Mouse (Mus musculus): ENCODE measurements at regions not wholly inside any gene's neighbourhood (a gene's known extent, or its start where the extent isn't known, plus 50 kb on each side); places are given as distances from the start of the nearest gene placed in this dataset.

DNA sequence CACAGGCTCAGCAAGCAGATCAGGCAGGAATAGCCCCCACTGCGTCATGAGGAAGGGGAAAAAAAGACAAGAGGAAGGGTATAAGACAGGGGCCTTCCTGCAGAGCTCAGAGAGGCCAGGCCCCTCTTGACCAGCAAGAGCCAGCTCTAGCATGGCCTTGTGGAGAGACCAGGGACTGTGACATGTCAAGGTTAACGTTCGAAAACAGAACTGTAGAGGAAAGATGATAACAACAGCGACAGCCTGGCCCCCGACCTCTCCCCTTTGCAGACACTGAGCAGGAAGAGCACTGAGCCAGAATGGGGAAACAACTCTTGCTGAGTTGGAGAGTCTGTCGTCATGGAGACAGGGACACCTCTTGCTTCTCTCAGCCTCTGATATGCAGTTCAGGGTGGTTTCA is 288.2 kb downstream of the Cog6 start:
- no peak for ATAC-seq (replicated peaks; ENCODE audit: low FRiP score, low TSS enrichment, poor library complexity, severe bottlenecking)

DNA sequence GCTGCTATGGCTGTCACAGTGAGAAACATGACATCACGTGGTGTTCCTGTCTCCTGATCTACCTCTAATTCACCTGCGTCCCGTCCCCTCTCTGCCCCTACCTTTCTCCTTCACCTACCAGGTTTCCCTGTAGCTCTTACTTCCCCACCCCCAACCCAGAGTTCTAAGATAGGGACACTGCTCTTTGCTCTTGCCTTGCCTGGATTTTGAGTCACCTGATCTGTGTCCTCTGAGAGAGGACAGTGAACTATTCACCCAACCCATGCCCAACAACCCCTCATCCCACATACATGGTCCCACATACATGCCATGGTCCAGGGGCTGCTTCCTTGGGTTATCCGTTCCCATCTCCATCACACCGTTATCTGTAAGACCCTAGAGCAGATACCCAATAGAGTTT is 288.6 kb downstream of the Cog6 start:
- no peak for ATAC-seq (replicated peaks; ENCODE audit: low FRiP score, low TSS enrichment, poor library complexity, severe bottlenecking)

DNA sequence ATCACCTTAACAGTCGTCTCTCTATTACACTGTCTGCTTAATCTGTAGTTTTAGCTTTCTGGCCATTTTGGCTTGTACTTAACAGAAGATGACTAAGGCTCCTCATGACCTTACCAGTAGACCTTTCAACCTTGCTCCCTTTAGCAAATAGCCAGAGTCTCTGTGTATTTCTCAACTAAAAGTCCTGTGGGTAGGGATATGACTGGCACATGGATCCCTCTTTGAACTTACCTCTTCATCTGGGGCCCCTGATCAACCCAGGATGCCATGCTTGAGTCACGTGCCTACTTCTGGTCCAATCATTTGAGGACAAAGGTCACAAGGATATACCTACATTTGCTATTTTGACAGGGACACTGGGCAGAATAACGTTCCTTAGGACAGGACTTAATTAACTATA is 292.7 kb downstream of the Cog6 start:
- no peak for ATAC-seq (replicated peaks; ENCODE audit: low FRiP score, low TSS enrichment, poor library complexity, severe bottlenecking)

DNA sequence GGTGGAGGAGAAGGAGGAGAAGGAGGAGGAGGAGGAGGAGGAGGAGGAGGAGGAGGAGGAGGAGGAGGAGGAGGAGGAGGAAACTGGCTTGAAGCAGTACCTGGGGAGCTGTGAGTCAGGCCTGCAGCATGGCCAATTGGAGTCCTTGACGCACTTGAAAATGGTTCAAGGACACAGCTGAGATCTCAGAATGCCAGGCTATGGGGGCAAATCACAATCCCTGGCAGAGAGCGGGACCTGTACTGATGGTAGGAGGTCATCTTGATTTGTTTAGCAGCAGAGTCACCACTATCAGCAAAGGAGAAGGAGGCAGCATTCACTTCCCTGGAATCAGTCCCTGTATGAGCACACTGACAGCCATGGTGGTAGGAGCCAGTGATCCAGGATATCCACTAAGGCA is 294.1 kb downstream of the Cog6 start:
- ATAC-seq (replicated peaks; ENCODE audit: low FRiP score, low TSS enrichment, poor library complexity, severe bottlenecking), result no peak

DNA sequence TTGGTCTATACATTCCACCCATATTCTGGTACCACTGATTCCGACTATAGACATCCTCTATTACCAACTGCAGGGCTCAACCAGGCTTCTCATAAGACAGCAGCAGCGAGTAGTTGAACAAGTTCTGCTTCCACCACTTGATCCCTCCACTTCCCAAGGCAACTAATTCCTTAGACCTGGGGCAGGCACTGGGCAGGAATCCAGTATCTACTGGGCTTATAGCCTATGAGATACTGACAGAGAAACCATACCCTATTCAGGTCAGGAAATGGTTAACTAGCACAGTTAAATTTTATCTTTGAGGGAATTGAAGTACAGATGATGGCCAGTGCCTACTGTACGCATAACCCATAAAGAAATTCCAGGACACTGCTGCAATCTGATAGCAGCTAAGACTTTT is 297.9 kb downstream of the Cog6 start:
- no peak for ATAC-seq (replicated peaks; ENCODE audit: low FRiP score, low TSS enrichment, poor library complexity, severe bottlenecking)

DNA sequence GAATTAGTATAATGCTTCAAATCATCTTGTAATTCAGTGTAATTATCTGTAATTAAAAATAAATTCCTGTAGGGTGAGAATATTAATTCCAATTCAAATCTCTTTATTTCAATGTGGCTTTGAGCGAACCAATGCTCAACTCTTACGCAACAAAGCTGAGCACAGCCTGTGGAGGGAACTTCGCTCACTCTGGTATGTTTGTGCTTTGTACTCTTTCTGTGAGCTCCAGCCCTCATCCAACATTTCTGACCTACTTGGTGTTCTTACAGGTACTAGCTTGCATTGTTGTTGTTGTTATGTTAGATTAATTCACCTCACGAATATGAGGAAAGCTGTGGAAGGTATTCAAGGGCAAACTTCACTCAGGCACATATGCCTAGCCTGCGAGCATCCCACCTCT is 299.7 kb downstream of the Cog6 start:
- ATAC-seq (replicated peaks; ENCODE audit: low FRiP score, low TSS enrichment, poor library complexity, severe bottlenecking), result no peak

DNA sequence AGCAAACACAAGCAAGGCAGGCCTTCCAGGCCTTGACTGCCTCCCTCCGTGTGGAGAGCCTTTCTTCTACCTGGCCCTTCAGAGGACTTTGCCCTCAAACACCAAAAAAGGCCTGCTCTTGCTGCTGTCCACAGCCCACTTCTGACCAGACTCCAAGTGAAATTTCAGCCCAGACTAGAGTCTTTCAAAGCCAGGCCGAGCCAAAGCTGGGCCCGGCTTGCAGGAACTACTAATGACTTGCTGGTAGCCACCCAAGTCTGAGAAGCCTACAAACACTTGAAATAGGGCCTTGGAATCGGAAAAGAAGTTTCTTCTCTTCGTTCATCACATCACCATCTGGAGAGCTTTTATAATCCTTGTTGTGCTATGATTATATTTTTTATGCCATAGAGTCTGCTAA is 304.9 kb downstream of the Cog6 start:
- no peak for ATAC-seq (replicated peaks; ENCODE audit: low FRiP score, low TSS enrichment, poor library complexity, severe bottlenecking)

DNA sequence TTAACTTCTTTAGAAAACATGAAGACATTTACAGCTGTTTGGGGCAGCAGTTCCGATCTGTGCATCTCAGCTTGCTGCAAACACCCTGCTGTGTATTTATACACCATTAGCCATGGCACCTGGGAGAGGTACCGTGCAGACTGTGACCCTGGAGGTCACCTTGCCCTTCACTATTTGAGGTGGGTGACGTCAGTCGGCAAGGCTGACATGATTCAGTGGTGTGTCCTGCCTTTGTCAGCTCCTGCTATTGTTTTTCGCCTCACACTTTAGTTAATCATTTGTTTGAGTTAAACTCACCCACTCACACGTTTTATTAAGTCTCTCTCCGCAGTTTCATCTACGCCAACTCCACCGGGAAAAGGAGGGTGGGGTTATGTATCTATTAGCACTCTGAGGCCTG is 305.9 kb downstream of the Cog6 start:
- ATAC-seq (replicated peaks; ENCODE audit: low FRiP score, low TSS enrichment, poor library complexity, severe bottlenecking), result no peak

DNA sequence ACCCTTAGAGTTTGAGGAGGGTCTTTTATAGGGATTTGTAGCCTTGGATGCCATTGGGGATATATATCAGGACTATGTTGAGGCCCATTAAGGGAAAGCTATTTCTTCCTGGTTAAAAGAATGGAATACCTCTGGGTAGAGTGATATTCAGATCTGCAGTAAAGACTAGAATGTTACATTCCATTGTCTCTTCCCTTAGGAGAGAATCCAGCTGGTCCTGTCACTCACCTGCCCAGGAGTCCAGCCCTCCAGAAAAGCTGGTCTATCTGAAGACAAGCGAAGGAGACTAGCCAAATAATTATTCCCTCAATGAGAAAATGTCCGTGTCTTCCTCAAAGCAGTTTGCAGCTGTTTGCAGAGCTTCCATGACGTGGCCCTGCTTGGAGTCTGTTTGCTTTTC is 308.3 kb downstream of the Cog6 start:
- no peak for ATAC-seq (replicated peaks; ENCODE audit: low FRiP score, low TSS enrichment, poor library complexity, severe bottlenecking)

DNA sequence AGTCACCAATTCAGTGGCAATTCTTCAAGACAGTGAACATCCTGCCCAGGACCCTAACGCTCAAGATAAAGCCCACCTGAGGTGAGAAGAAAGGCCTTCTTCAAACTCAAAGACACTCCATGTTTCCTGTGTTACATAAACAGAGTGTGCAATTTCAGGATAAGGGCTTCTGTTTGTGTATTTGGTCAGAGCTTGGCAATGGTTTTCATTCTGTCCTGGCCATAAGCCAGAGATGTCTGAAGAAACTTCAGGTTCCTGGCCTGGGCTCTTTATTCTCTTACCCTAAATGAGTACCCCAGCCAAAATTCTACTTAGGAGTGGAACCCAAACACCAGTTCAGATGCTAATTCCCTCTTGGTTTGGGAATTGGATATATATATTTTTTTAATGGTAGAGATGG is 308.7 kb downstream of the Cog6 start:
- no peak for ATAC-seq (replicated peaks; ENCODE audit: low FRiP score, low TSS enrichment, poor library complexity, severe bottlenecking)

DNA sequence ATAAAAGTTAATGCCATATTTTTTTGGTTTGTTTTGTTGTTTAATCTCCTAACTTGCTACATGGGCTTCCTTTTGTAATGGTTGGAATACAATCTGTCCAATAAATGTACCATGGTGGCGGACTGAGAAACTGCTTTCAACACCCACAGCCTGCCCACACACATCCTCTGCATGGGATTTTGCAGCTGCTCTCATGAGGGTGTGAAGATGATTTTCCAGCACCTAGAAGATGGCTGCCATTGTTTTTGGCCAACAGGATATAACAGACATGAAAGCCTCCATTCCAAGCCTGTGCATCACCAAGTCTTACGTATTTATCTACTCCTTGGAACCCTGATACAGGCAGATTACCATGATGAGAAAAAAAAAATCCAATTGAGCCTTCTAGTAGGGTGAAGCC is 310.4 kb downstream of the Cog6 start:
- ATAC-seq (replicated peaks; ENCODE audit: low FRiP score, low TSS enrichment, poor library complexity, severe bottlenecking), result no peak

DNA sequence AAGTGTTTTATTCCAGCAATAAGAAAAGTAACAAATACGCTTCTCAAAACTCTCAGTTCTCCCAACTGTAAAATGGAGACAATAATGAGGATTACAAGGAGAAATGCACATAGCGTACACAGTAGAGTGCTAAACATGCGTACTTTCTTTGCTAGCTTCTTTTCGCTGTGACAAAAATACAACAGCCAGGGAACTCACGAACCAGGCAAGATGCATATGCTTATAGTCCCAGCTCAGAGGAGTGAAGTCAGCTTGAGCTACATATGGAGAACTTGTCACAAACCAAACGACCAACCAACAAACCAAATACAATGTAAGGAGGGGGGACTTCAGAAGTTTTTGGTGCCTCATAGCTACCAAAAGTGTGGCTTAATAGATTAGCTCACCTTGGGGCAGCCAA is 313.3 kb downstream of the Cog6 start:
- ATAC-seq (replicated peaks; ENCODE audit: low FRiP score, low TSS enrichment, poor library complexity, severe bottlenecking), result no peak

DNA sequence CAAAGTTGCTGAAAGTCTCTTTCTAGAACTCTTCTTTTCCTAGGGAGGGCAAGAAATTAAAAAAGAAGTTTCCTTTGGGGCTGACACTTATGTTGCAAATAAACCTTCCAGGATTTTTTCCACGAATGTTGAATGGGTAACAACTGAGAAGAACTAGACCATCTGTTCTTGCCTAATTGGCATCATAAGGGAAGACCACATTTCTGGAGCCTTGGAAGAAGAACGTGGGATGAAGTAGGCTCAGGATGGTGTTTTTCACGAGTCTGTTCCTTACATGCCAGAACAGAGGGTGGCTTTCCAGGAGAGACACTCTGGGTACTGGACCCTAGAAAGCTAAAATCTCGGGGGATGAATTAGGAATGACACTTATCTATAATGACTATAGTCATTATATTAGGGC is 314.1 kb downstream of the Cog6 start:
- no peak for ATAC-seq (replicated peaks; ENCODE audit: low FRiP score, low TSS enrichment, poor library complexity, severe bottlenecking)

DNA sequence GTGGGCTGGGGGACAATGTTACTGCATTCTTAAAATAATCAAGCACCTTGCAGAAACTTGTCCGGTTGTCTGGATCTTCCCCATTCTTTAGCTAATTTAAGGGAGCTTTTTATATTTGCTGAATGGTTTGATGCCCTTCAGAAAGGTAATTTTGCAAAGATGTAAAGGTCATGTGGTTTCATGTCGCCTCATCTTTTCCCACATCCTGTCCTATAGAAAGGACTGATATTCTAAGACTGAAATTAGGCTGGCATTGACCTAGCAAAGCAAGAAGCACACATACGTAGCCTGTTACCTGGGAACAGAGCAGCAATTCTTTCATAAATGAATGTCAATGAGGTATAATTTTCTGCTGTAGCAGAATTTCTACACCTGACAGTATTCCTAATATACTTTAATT is 315.4 kb downstream of the Cog6 start:
- ATAC-seq (replicated peaks; ENCODE audit: low FRiP score, low TSS enrichment, poor library complexity, severe bottlenecking), result no peak

DNA sequence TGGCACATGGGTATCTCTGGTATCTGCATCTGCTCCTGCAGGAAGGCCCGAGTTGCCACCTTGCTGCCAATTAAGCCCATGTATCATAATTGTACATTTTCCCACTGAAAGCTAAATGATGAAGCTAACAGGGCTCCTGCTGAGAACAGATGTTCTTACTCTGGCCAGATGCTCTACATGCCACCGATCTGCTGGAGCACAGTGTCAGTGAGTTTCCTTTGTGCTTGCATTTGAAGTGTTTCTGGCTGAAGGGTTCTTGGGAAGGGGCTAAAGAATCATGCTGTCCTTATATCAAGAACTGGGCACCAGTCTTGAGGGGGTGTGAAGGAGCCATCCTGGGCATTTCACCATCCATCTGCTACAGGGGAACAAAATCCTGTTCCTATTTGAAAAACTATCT is 323.2 kb downstream of the Cog6 start:
- ATAC-seq (replicated peaks; ENCODE audit: low FRiP score, low TSS enrichment, poor library complexity, severe bottlenecking), result no peak

DNA sequence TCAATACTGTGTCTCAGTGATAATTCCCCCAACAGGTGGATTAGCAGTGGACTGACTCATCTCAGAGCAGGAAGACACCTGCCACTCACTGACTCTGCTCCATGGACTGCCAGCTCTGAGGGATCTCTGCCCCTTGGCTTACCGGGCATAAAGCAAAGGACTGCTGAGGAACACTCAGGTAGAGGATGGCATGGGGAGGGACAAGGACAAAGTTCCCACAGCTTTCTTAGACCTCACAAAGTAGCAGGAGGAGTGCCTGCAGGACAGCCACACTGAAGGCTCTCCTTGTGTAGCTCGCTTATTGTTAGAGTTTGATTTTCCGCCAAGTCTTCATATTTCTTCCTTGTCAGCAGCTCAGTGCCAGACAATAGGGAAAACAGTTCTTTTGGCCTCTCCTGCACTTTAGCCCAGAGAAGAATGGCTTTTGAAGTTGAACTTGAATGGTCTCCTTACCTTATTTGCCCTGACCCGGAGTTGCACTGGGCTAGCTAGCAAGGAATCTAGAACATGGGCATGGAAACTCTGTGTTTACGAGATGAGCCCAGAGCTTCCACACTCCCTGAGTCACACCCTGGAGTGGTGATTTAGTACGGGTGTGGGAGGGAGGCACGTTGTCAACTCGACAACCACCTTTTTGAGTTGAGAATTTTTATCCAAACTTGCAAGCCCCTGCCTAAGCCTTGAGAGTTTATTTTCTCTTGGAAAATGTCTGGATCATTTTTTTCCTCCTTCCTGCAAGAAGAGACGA is 331.4 kb downstream of the Cog6 start:
- ATAC-seq (replicated peaks; ENCODE audit: low FRiP score, low TSS enrichment, poor library complexity, severe bottlenecking), result no peak

DNA sequence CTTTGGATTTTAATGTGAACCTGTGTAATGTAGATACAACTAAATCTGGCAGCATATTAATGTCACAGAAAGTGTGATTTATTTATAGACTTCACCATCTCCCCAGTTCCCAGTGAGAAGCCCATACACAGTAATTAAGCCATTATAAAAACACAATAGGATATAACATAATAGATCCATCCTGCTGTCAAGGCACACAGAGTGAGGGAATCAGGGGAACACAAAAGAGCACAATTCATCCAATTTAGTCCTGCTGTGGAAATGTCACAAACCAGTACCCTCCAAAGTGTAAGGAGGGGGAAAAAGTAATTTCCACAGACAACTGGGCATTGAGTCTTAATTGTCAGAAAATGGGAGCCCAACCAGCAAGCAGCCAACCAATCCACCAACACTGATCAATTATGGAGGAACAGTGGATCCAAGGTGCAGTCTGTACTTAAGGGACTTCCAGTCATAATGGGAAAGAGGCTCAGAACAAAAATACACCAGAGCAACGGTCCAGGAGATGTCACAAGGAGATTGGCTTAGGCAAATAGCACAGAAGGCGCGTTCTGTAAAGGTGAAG is 336.1 kb downstream of the Cog6 start:
- no peak for ATAC-seq (replicated peaks; ENCODE audit: low FRiP score, low TSS enrichment, poor library complexity, severe bottlenecking)

DNA sequence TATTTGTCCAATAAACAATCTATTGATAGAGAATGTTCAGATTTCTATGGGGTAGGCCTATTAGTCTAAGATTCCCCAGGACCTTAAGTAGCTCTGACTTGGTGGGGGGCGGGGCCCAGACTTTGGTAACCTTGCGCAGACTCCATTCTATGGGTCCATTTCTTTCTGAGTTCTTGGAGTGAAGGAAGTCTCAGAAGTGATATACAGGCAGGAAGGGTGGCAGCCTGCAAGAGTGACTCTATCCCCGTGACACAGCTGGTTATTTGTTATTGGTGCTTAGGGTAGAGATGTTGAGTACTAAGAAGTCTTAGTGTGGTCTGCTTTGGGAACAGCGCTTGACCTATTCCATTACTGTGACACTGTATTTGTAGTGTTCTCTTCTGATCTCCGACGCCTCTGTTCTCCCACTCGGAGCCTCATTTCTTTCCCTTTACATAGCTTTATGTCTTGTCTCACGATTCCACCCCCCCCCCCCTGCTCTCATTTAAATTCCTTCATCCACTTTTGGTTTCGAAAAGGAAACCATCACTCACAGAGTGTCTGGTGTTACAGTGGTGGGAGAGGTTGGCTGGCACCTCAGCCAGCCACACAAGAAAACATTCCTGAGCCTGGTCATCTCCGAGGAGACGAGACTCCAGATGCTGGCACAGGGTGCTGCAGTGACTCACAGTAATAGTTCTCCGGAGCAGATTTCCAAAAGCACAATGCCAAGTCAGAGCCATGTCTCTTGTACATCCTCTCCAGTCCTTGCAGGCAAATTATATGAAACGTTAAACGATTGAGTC is 340.0 kb downstream of the Cog6 start:
- no peak for ATAC-seq (replicated peaks; ENCODE audit: low FRiP score, low TSS enrichment, poor library complexity, severe bottlenecking)

DNA sequence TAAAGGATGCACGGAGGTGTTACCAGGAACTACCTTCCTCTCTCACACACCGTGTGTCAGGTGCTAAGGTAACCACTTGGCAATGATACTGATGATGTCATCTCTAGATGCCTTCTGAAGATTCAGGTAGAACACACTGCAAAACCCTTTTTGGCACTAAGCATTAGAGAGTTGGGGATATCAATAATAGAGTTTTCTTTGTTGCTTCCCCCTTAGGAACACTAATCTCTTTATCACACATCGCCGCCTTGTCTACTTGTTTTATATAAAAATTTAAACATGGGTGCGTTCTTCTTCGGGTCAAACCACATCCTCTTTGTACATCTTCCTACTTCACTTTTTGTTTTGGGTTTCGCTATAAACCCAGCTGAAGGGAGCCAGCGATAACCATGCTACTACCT is 346.4 kb downstream of the Cog6 start:
- ATAC-seq (replicated peaks; ENCODE audit: low FRiP score, low TSS enrichment, poor library complexity, severe bottlenecking), result no peak

DNA sequence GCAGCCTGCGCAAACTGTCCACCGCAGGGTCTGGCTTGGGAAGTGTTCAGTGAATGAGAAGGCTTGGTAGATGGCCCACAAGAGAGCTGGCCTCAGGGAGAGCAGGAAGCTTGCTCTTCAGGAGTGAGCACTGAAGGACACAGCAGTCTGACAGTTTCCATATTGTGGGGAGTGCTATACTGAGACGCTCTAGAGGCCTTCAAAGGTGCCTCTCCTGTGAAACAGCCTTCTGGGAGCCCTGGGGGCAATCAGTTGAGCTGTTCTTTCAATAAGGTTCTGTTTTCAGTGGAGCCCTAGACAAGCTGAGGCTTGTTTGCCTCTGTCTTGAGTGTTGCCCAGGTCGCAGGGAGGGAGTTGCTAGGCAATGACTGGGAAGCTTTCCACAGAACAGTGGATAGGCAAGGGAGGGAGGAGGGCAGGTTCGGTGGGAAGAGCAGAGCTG is 353.9 kb downstream of the Cog6 start:
- ATAC-seq (replicated peaks; ENCODE audit: low FRiP score, low TSS enrichment, poor library complexity, severe bottlenecking), result no peak
